Mouse (Mus musculus) thymus, adult 2 months (tissue): ENCODE data around the gene Gm20388. TPM values are rescaled to one million over a fixed set of nuclear protein-coding genes. Genes with fewer than 3 reads are reported as not detected.

ENCODE experiments used
- DNase-seq: peaks from one replicate; pipeline ENCODE4 v3.0.0; 2021
- H3K27ac ChIP-seq: fragments of 200-500 bp; 2 replicates; pipeline ENCODE4 v1.5.1; 2012; ENCODE audit warnings: low read length, control low read depth; ENCODE audit not compliant: control insufficient read depth, insufficient read depth
- H3K27me3 ChIP-seq: fragments of 200-500 bp; 2 replicates; pipeline ENCODE4 v1.6.1; 2012; ENCODE audit warnings: mild to moderate bottlenecking, low read length, moderate library complexity, mixed read lengths; ENCODE audit not compliant: control insufficient read depth, insufficient read depth
- H3K36me3 ChIP-seq: fragments of 200-500 bp; 2 replicates; pipeline ENCODE4 v1.6.1; 2012; ENCODE audit warnings: mild to moderate bottlenecking, low read length, moderate library complexity; ENCODE audit not compliant: control insufficient read depth, insufficient read depth
- H3K4me1 ChIP-seq: fragments of 200-500 bp; replicated peaks from 2 replicates; pipeline ENCODE4 v1.6.1; 2012; ENCODE audit warnings: low read length; ENCODE audit not compliant: control insufficient read depth, insufficient read depth
- H3K4me3 ChIP-seq: fragments of 200-500 bp; 2 replicates; pipeline ENCODE4 v1.5.1; 2012; ENCODE audit warnings: mild to moderate bottlenecking, low read length, control low read depth, moderate library complexity; ENCODE audit not compliant: control insufficient read depth, insufficient read depth
- CTCF ChIP-seq: fragments of 200-500 bp; IDR thresholded peaks from 2 replicates; pipeline ENCODE4 v1.5.1; 2012; ENCODE audit warnings: mild to moderate bottlenecking, control low read depth, low read length, moderate library complexity, borderline replicate concordance; ENCODE audit not compliant: control insufficient read depth, poor library complexity, insufficient read depth; ENCODE audit errors: extremely low read depth
- POLR2A ChIP-seq: fragments of 200-500 bp; IDR thresholded peaks from 2 replicates; pipeline ENCODE4 v1.6.1; 2012; ENCODE audit warnings: mild to moderate bottlenecking, low read length, control low read depth, moderate library complexity; ENCODE audit not compliant: control insufficient read depth, poor library complexity, insufficient read depth; ENCODE audit errors: extremely low read depth
- WGBS: fragments of 180-500 bp; shearing (Covaris S2); methylation state at CpG from one replicate; pipeline ENCODE4 v1.1.7; 2018; 5-methylcytosine and 5-hydroxymethylcytosine counted together
- polyA plus RNA-seq: library from polyadenylated mRNA; depleted of rRNA; stranded (reverse); fragments of >200 nt; gene quantifications from 2 replicates; pipeline ENCODE4 v1.2.3, GENCODE M21; 2012; rRNA removed

Gm20388 gene
- polyA plus RNA-seq, 1 experiment = 103 TPM

DNA sequence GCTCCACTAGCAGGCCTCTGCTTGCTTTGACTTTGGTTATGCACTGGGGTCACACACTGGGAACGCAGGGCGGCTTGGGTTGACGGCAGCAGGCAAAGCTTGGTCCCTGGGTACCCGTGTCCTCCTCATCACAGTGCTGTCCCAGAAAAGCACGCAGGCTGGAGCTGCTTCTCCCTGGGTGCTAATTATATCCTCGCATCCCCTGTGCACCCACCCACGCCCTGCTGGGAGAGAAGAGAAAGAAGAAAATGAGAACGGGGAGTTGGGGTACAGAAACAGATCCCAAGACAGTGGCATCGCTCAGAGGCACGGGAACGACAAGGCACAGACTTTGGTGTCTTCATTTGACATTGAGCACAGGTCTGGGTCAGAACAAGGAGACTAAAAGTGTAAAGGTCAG is 4478.9 kb downstream of the Gm20388 start:
- DNase-seq = no peak
- 91% methylated on average over 11 of the region's 11 CpGs for WGBS

DNA sequence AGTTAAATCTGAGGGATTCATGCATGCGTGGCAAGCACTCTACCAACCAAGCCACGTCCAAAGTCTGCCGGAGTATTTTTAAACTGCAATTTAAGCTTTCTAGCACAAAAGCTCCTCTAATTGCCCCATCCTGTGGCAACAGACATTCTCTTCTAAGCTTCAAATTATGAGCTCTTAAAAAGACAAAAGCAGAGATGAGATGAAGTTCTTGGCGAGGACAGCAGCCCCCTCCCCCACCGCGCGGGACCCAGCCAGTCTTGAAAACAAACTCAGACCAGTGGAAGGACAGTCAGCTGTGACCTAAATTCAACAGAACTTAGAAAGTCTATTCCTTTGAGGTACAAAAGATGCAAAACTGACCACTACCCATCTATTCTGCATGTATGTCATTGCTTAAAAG is 4480.6 kb downstream of the Gm20388 start:
- Histone ChIP-seq H3K4me1 (no peaks in the 10 kb centered on the region), H3K27ac (no peak overlapping the region), H3K4me3 (no peak overlapping the region), H3K27me3 (no peaks in the 10 kb centered on the region), H3K36me3 (no peaks in the 10 kb centered on the region)
- DNase-seq = no peak
- 88% methylated on average over 7 of the region's 7 CpGs for WGBS
- no peak for TF ChIP-seq POLR2A
- TF ChIP-seq CTCF = no peak

More for the DNA sequence above, 4478.9 kb downstream of the Gm20388 start:
- Histone ChIP-seq H3K4me1 (no peaks in the 10 kb centered on the region), H3K36me3 (no peaks in the 10 kb centered on the region), H3K4me3 (no peak overlapping the region), H3K27ac (no peak overlapping the region), H3K27me3 (no peaks in the 10 kb centered on the region)
- TF ChIP-seq POLR2A (no peak), CTCF (no peak)

DNA sequence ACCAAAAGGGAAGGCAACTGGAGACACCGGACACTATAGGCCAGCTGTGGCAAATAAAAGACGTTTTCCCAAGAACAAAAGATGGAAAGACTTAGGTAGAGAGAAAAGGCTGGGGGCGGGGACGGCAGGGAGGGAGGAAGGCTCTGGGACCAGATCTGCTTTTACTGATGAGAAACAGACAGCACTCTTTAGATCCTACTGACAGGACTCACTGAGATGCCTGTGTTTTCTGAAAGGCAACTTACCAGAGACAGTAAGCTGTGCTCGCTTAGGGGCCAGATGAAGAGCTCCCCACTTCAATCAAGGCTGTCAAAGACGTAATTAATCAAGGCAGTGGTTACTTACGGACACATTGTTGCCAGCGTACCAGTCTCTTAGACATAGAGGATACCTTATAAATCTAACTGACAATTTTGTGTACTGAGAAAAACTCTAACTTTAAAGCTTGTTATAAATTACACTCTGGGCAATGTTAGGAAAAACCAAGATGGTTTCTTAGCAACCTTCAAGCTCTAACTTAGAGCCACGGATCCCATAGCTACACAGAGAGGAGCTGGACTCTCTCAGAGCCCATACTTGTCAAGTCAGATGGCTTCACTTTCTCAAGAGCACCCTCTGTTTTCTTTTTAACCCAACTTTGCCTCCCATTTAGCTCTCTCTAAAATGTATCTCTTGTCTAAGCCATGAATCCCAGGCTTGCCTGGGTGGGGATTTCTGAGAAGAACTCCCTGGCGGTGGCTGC is 4481.8 kb downstream of the Gm20388 start:
- no peak for DNase-seq
- WGBS = 73% methylated on average over 10 of the region's 10 CpGs
- TF ChIP-seq CTCF (no peak), POLR2A (no peak)
- Histone ChIP-seq H3K27ac (no peak overlapping the region), H3K36me3 (no peaks in the 10 kb centered on the region), H3K27me3 (no peaks in the 10 kb centered on the region), H3K4me1 (no peaks in the 10 kb centered on the region), H3K4me3 (no peak overlapping the region)

GRCm38 (mm10) chr8:124393013-124393412 is 4482.4 kb downstream of the Gm20388 start:
- Histone ChIP-seq H3K4me3 (no peak overlapping the region), H3K27me3 (no peaks in the 10 kb centered on the region), H3K4me1 (no peaks in the 10 kb centered on the region), H3K36me3 (no peaks in the 10 kb centered on the region), H3K27ac (no peak overlapping the region)
- TF ChIP-seq CTCF (no peak), POLR2A (no peak)
- DNase-seq = no peak
- WGBS = 88% methylated on average over 5 of the region's 5 CpGs

DNA sequence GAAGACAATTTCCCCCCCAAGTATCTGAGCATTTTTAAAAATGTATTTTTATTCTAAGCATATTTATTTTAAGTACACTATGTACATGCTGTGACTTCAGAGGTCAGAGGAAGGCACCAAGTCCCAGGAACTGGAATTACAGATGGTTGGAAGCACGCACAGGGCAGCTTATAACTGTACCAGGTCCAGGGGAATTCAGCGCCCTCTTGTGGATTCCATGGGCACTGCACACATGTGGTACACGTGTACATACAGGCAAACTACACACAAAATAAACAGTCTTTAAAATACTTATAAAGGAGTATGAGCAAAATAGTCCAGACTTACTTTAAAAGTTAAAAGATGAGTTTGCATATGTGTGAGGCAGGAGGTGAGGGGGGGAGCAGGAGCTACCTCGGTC is 4483.3 kb downstream of the Gm20388 start:
- H3K4me1 ChIP-seq = no peaks in the 10 kb centered on the region
- no peaks in the 10 kb centered on the region for H3K27me3 ChIP-seq

GRCm38 (mm10) chr8:124394951-124395350 is 4484.3 kb downstream of the Gm20388 start:
- no peaks in the 10 kb centered on the region for H3K4me1 ChIP-seq
- no peak for DNase-seq
- H3K36me3 ChIP-seq = no peaks in the 10 kb centered on the region
- TF ChIP-seq CTCF = no peak
- TF ChIP-seq POLR2A = no peak
- H3K4me3 ChIP-seq = no peak overlapping the region
- 90% methylated on average over 7 of the region's 7 CpGs for WGBS
- no peaks in the 10 kb centered on the region for H3K27me3 ChIP-seq
- H3K27ac ChIP-seq = no peak overlapping the region

More for the DNA sequence above, 4483.3 kb downstream of the Gm20388 start:
- DNase-seq = no peak
- TF ChIP-seq POLR2A (no peak), CTCF (no peak)
- no peaks in the 10 kb centered on the region for H3K36me3 ChIP-seq
- no peak overlapping the region for H3K4me3 ChIP-seq
- 82% methylated on average over 4 of the region's 4 CpGs for WGBS
- H3K27ac ChIP-seq = no peak overlapping the region

Other genes starting within 250 kb of the Gm20388 start
- 5.9 and 7.4 TPM in 2 replicates for gene Wfdc1, start 244.5 kb upstream of the Gm20388 start, polyA plus RNA-seq
- 0.16 and 0.19 TPM in 2 replicates for gene Atp2c2, start 210.8 kb upstream of the Gm20388 start, polyA plus RNA-seq
- gene Tldc1, start 132.4 kb upstream of the Gm20388 start, polyA plus RNA-seq = 13.9 and 14.0 TPM in 2 replicates
- 428 and 476 TPM in 2 replicates for gene Cotl1, start 70.3 kb upstream of the Gm20388 start, polyA plus RNA-seq
- 41.8 and 51.0 TPM in 2 replicates for gene Klhl36, start 48.6 kb upstream of the Gm20388 start, polyA plus RNA-seq
- 126 and 149 TPM in 2 replicates for gene Usp10, start 481 bp upstream of the Gm20388 start, polyA plus RNA-seq
- 7.6 TPM in 2 replicates for gene Crispld2, start 81.6 kb downstream of the Gm20388 start, polyA plus RNA-seq
- 93.4 and 94.2 TPM in 2 replicates for gene Zdhhc7, start 190.6 kb downstream of the Gm20388 start, polyA plus RNA-seq
- gene 6430548M08Rik, start 203.3 kb downstream of the Gm20388 start, polyA plus RNA-seq = 4.9 and 8.6 TPM in 2 replicates